Mouse (Mus musculus): ENCODE data around the gene Akip1. TPM values are rescaled to one million over a fixed set of nuclear protein-coding genes. Genes with fewer than 3 reads are reported as not detected.

Akip1 gene
- polyA plus RNA-seq (2015; fragmentation: Nextera tagmentation; extraction: Ambion mirVana): 33.1 and 33.6 TPM in 2 replicates

GRCm38 (mm10) chr7:109703190-109704015 is at the start of gene Akip1, which contains the start of gene St5:
Akip1 (plus strand) TSS chr7:109703690.
St5 (minus strand) TSS chr7:109703605.
- Histone ChIP-seq H3K27ac (peak within 1 kb of the TSS; percentile 80), H3K36me3 (ENCODE audit: insufficient read depth, low read length) (no peaks in the 10 kb centered on the region)

GRCm38 (mm10) chr7:109654871-109655270 is 48.6 kb upstream of the Akip1 start:
- no peaks in the 10 kb centered on the region for H3K27me3 ChIP-seq (ENCODE audit: insufficient read depth, low read length)
- no peak overlapping the region for H3K9ac ChIP-seq (ENCODE audit: low read depth, low read length)
- H3K4me3 ChIP-seq (replicated peaks; ENCODE audit: low read depth, low read length): no peak overlapping the region
- H3K27ac ChIP-seq: no peak overlapping the region
- no peaks in the 10 kb centered on the region for H3K9me3 ChIP-seq (replicated peaks; ENCODE audit: low read length)
- no peaks in the 10 kb centered on the region for H3K36me3 ChIP-seq (ENCODE audit: insufficient read depth, low read length)
- H3K4me1 ChIP-seq (replicated peaks; ENCODE audit: insufficient read depth, low read length): no peaks in the 10 kb centered on the region
- ATAC-seq (replicated peaks; ENCODE audit: low FRiP score, low read depth) (no peak), DNase-seq (ENCODE audit: low spot score) (no peak)
- TF ChIP-seq CTCF (IDR thresholded peaks at IDR 0.05; ENCODE audit: low read depth): no peak
- WGBS: 65% methylated on average over 5 of the region's 5 CpGs
- H3K4me2 ChIP-seq (ENCODE audit: low read length): no peak overlapping the region

More at GRCm38 (mm10) chr7:109703190-109704015, at the start of gene Akip1, which contains the start of gene St5:
- peak within 1 kb of the TSS; percentile 79 for H3K9ac ChIP-seq (ENCODE audit: low read depth, low read length)
- H3K4me1 ChIP-seq (replicated peaks; ENCODE audit: insufficient read depth, low read length): peaks cover 8% of the 10 kb centered on the region; the same call in 1 of the 2 replicates
- H3K4me2 ChIP-seq (ENCODE audit: low read length): peak within 1 kb of the TSS; percentile 76
- WGBS: 1% methylated on average over 61 of the region's 61 CpGs
- peak; percentile 95 for ATAC-seq (replicated peaks; ENCODE audit: low FRiP score, low read depth)
- H3K27me3 ChIP-seq (ENCODE audit: insufficient read depth, low read length): no peaks in the 10 kb centered on the region
- TF ChIP-seq CTCF (IDR thresholded peaks at IDR 0.05; ENCODE audit: low read depth): no peak
- H3K9me3 ChIP-seq (replicated peaks; ENCODE audit: low read length): no peaks in the 10 kb centered on the region
- DNase-seq (ENCODE audit: low spot score): peak; percentile 96
- H3K4me3 ChIP-seq (replicated peaks; ENCODE audit: low read depth, low read length): peak within 1 kb of the TSS; percentile 74

GRCm38 (mm10) chr7:109657884-109658283 is 45.6 kb upstream of the Akip1 start:
- TF ChIP-seq CTCF (IDR thresholded peaks at IDR 0.05; ENCODE audit: low read depth): no peak
- ATAC-seq (replicated peaks; ENCODE audit: low FRiP score, low read depth) (no peak), DNase-seq (ENCODE audit: low spot score) (no peak)
- Histone ChIP-seq H3K4me2 (ENCODE audit: low read length) (no peak overlapping the region), H3K9ac (ENCODE audit: low read depth, low read length) (no peak overlapping the region), H3K27me3 (ENCODE audit: insufficient read depth, low read length) (no peaks in the 10 kb centered on the region), H3K27ac (no peak overlapping the region), H3K9me3 (replicated peaks; ENCODE audit: low read length) (no peaks in the 10 kb centered on the region), H3K4me3 (replicated peaks; ENCODE audit: low read depth, low read length) (no peak overlapping the region), H3K36me3 (ENCODE audit: insufficient read depth, low read length) (no peaks in the 10 kb centered on the region), H3K4me1 (replicated peaks; ENCODE audit: insufficient read depth, low read length) (no peaks in the 10 kb centered on the region)
- 28% methylated on average over 6 of the region's 6 CpGs for WGBS

GRCm38 (mm10) chr7:109659278-109659677 is 44.2 kb upstream of the Akip1 start:
- no peak overlapping the region for H3K4me2 ChIP-seq (ENCODE audit: low read length)
- DNase-seq (ENCODE audit: low spot score) (no peak), ATAC-seq (replicated peaks; ENCODE audit: low FRiP score, low read depth) (no peak)
- H3K36me3 ChIP-seq (ENCODE audit: insufficient read depth, low read length): no peaks in the 10 kb centered on the region
- no peaks in the 10 kb centered on the region for H3K9me3 ChIP-seq (replicated peaks; ENCODE audit: low read length)
- H3K27me3 ChIP-seq (ENCODE audit: insufficient read depth, low read length): no peaks in the 10 kb centered on the region
- H3K27ac ChIP-seq: no peak overlapping the region
- no peaks in the 10 kb centered on the region for H3K4me1 ChIP-seq (replicated peaks; ENCODE audit: insufficient read depth, low read length)
- TF ChIP-seq CTCF (IDR thresholded peaks at IDR 0.05; ENCODE audit: low read depth): no peak
- 91% methylated on average over 2 of the region's 2 CpGs for WGBS
- no peak overlapping the region for H3K4me3 ChIP-seq (replicated peaks; ENCODE audit: low read depth, low read length)
- H3K9ac ChIP-seq (ENCODE audit: low read depth, low read length): no peak overlapping the region

- DNase-seq (ENCODE audit: low spot score) (no peak), ATAC-seq (replicated peaks; ENCODE audit: low FRiP score, low read depth) (no peak)
- H3K9me3 ChIP-seq (replicated peaks; ENCODE audit: low read length): no peaks in the 10 kb centered on the region
- no peaks in the 10 kb centered on the region for H3K4me1 ChIP-seq (replicated peaks; ENCODE audit: insufficient read depth, low read length)
- WGBS: 85% methylated on average over 4 of the region's 4 CpGs
- H3K27ac ChIP-seq: no peak overlapping the region
- no peak overlapping the region for H3K4me2 ChIP-seq (ENCODE audit: low read length)
- no peaks in the 10 kb centered on the region for H3K36me3 ChIP-seq (ENCODE audit: insufficient read depth, low read length)
- H3K27me3 ChIP-seq (ENCODE audit: insufficient read depth, low read length): no peaks in the 10 kb centered on the region
- H3K4me3 ChIP-seq (replicated peaks; ENCODE audit: low read depth, low read length): no peak overlapping the region
- no peak for TF ChIP-seq CTCF (IDR thresholded peaks at IDR 0.05; ENCODE audit: low read depth)
- no peak overlapping the region for H3K9ac ChIP-seq (ENCODE audit: low read depth, low read length)
Observed at GRCm38 (mm10) chr7:109662626-109663025, 40.9 kb upstream of the Akip1 start.

GRCm38 (mm10) chr7:109666664-109667063 is 36.8 kb upstream of the Akip1 start:
- DNase-seq (ENCODE audit: low spot score): no peak
- TF ChIP-seq CTCF (IDR thresholded peaks at IDR 0.05; ENCODE audit: low read depth): no peak
- H3K4me1 ChIP-seq (replicated peaks; ENCODE audit: insufficient read depth, low read length): peaks cover 8% of the 10 kb centered on the region
- no peaks in the 10 kb centered on the region for H3K27me3 ChIP-seq (ENCODE audit: insufficient read depth, low read length)
- no peaks in the 10 kb centered on the region for H3K9me3 ChIP-seq (replicated peaks; ENCODE audit: low read length)
- no peak overlapping the region for H3K4me2 ChIP-seq (ENCODE audit: low read length)
- H3K9ac ChIP-seq (ENCODE audit: low read depth, low read length): no peak overlapping the region
- no peaks in the 10 kb centered on the region for H3K36me3 ChIP-seq (ENCODE audit: insufficient read depth, low read length)
- ATAC-seq (replicated peaks; ENCODE audit: low FRiP score, low read depth): no peak
- no peak overlapping the region for H3K4me3 ChIP-seq (replicated peaks; ENCODE audit: low read depth, low read length)
- WGBS: 75% methylated on average over 5 of the region's 5 CpGs
- no peak overlapping the region for H3K27ac ChIP-seq

Measured in kidney, postnatal 0 days (tissue).